Mouse (Mus musculus) adrenal gland, adult 10 weeks (tissue): ENCODE measurements around the gene Dap. TPM values are rescaled to one million over a fixed set of nuclear protein-coding genes. Genes with fewer than 3 reads are reported as not detected.

Experiments used
- polyA plus RNA-seq: library from polyadenylated mRNA; stranded (reverse); fragments of 350-450 nt; fragmentation: Illumina TruSeq; extraction: RNeasy Lipid Tissue Mini Kit (QIAGEN cat#74804); gene quantifications from one replicate; pipeline ENCODE4 v1.2.3, GENCODE M21; 2014; ENCODE audit warnings: low read depth, low replicate concordance

Gene Dap
- polyA plus RNA-seq = 28.3 TPM

DNA sequence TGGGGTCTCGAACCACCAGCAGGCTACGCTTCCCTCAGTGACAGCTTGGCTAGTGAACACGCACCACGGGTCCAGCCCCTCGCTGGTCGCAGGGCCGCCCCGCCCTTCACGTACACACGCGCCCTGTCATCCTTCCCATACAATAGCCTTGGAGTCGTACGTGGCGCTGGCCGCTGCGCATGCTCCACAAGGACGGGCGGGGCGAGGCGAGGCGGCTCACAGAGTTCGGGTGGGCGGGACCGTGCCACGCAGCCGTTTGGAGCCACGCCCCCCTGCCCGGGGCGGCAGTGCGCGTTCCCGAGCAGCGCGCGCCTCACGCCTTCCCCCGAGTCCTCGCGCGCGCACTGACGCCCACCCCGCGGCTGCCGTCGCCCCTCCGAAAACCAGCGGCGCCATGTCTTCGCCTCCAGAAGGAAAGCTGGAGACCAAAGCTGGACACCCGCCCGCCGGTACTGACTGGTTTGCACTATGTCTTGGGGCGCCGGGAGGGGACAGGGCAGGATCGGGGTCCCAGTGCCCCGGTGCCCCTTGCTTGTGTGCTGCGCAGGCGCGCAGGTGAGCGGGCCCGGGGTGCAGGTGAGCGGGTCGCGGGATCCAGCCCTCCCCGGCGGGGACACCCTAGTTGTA is at the start of gene Dap:
TSS of gene Dap (plus strand) at position 180 of the 627 bp plus-strand sequence.

Other genes with a start within 250 kb of the Dap start
- gene Ankrd33b, start 143.4 kb downstream of the Dap start, polyA plus RNA-seq = 2.0 TPM
- 4.3 TPM for gene Ropn1l, start 229.4 kb downstream of the Dap start, polyA plus RNA-seq